Mouse (Mus musculus): Measurements from ENCODE around the gene Ralgds.

GRCm38 (mm10) chr2:28596021-28596420 is 83.1 kb downstream of the Ralgds start:
- TF ChIP-seq POLR2A (IDR thresholded peaks at IDR 0.05; ENCODE audit: low read depth, low read length) (no peak), CTCF (IDR thresholded peaks at IDR 0.05; ENCODE audit: extremely low read depth, insufficient read length, insufficient replicate concordance, low read depth, low read length) (no peak)
